ENCODE assay signal across 20 mouse cellular contexts in genomic region chr16:9275426-9275825, GRCm38 (mm10).
"Had no signal": no experiment of that assay in that cellular context is flagged by ENCODE, and none has a peak within 500 bp of the region (broad histone marks: within the 10 kb centered on the region; RNA-seq: fewer than 3 reads in every experiment).

No protein-coding gene starts in this region.

- H3K9me3 ChIP-seq: lung, embryonic 15.5 days; midbrain, embryonic 10.5 days; midbrain, embryonic 12.5 days; neural tube, embryonic 13.5 days; neural tube, embryonic 15.5 days had no signal

- H3K27me3 ChIP-seq: lung, embryonic 15.5 days; neural tube, embryonic 13.5 days; neural tube, embryonic 15.5 days had no signal

- H3K27ac ChIP-seq: lung, embryonic 15.5 days; midbrain, embryonic 12.5 days; neural tube, embryonic 13.5 days; neural tube, embryonic 15.5 days had no signal

- H3K4me2 ChIP-seq: lung, embryonic 15.5 days; midbrain, embryonic 12.5 days; neural tube, embryonic 13.5 days; neural tube, embryonic 15.5 days had no signal

- H3K9ac ChIP-seq: lung, embryonic 15.5 days; midbrain, embryonic 12.5 days; neural tube, embryonic 13.5 days; neural tube, embryonic 15.5 days had no signal

- ATAC-seq: lung, postnatal 0 days; midbrain, embryonic 16.5 days had no signal

- H3K4me3 ChIP-seq: lung, embryonic 15.5 days; midbrain, embryonic 10.5 days; midbrain, embryonic 12.5 days; myocyte; neural tube, embryonic 13.5 days; neural tube, embryonic 15.5 days had no signal

- H3K36me3 ChIP-seq: lung, embryonic 15.5 days; midbrain, embryonic 10.5 days; midbrain, embryonic 12.5 days; neural tube, embryonic 13.5 days; neural tube, embryonic 15.5 days had no signal

- DNase-seq: lung, adult 2 months; lung, postnatal 14 days; lung, postnatal 36 days; midbrain, embryonic 14.5 days; retina, postnatal 1 day; right cerebral cortex, adult 18-20 months; right cerebral cortex, postnatal 25 days; right cerebral cortex, postnatal 4 days; spleen, adult 18-20 months; thymus, adult 18-20 months; thymus, postnatal 14 days; thymus, postnatal 36 days had no signal

- H3K4me1 ChIP-seq: lung, embryonic 15.5 days had no signal
